Mouse (Mus musculus) bone marrow, adult 2 months (tissue): Measurements from ENCODE around the gene Maco1.

Experiments
- CTCF ChIP-seq: fragments of 200-500 bp; IDR thresholded peaks from 2 replicates; pipeline ENCODE4 v1.5.1; 2011; ENCODE audit warnings: low read length, control low read depth; ENCODE audit not compliant: control insufficient read depth, insufficient read depth
- POLR2A ChIP-seq: fragments of 200-500 bp; IDR thresholded peaks from 2 replicates; pipeline ENCODE4 v1.6.1; 2011; ENCODE audit warnings: low read depth, mild to moderate bottlenecking, control low read depth, low read length, borderline replicate concordance; ENCODE audit not compliant: control insufficient read depth

- TF ChIP-seq CTCF, result no peak
- no peak for TF ChIP-seq POLR2A
Measured at GRCm38 (mm10) chr4:134769891-134770290, 83.3 kb downstream of the Maco1 start.
